ENCODE assay signal across 15 mouse cellular contexts in the genomic region with DNA sequence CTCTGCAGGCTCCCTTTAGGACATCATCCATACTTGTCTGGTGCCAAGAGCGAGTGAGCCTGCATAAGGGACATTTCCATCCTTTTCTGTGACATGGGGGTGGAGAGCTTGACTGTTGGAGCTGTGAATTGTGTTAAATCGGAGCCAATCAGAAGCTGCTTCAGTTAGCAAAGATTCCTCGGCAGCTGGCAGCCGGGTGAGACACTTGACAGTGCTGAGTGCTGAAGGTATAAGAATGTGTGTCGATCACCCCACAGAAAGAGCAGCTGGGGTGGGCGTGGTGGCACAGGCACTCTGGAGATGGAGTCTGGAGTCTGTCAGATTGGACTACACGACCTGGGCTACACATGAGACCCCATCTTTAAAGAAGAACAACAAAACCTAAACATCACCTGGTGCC. TPM values are rescaled to one million over a fixed set of nuclear protein-coding genes. Genes with fewer than 3 reads are reported as not detected.
DNase-seq lines count a peak whose midpoint lies in the region; ATAC-seq and TF ChIP-seq lines count a peak whose summit lies in the region.
"Had no signal": no experiment of that assay in that cellular context is flagged by ENCODE, and none has a peak within 500 bp of the region (broad histone marks: within the 10 kb centered on the region; RNA-seq: fewer than 3 reads in every experiment).

No protein-coding gene starts in this region.

- peaks cover 87% of the 10 kb centered on the region for H3K4me1 ChIP-seq in midbrain, embryonic 10.5 days
- H3K4me1 ChIP-seq in midbrain, embryonic 14.5 days (ENCODE audit: control insufficient read depth, insufficient read depth, low read length) = peaks cover 41% of the 10 kb centered on the region
- H3K4me1 ChIP-seq in forebrain, embryonic 14.5 days (ENCODE audit: control insufficient read depth, insufficient read depth, low read length) = peaks cover 46% of the 10 kb centered on the region

- ATAC-seq in midbrain, embryonic 14.5 days (ENCODE audit: low FRiP score, low TSS enrichment) = no peak
- ATAC-seq in forebrain, embryonic 14.5 days = peak; percentile 48
- no peak for ATAC-seq in CD4-positive, CD25-positive, alpha-beta regulatory T cell, adult 4 months
- ATAC-seq: inflammation-experienced regulatory T-cells, adult 6 months had no signal

- peaks cover 84% of the 10 kb centered on the region for H3K79me2 ChIP-seq in myocyte (ENCODE audit: control insufficient read depth, insufficient read depth)

- 77% methylated on average over 7 of the region's 7 CpGs for WGBS in midbrain, embryonic 10.5 days
- 65% methylated on average over 7 of the region's 7 CpGs for WGBS in midbrain, embryonic 14.5 days
- 54% methylated on average over 7 of the region's 7 CpGs for WGBS in forebrain, embryonic 14.5 days

- DNase-seq in heart, adult 11 months = peak; percentile 90
- no peak for DNase-seq in heart, adult 9 months (ENCODE audit: low spot score in 2 of 2)
- no peak for DNase-seq in midbrain, embryonic 10.5 days (ENCODE audit: low spot score)
- DNase-seq in midbrain, embryonic 14.5 days = no peak
- DNase-seq in forebrain, embryonic 14.5 days (ENCODE audit: low spot score) = peak; percentile 67
- DNase-seq: B cell, adult 2 months; cerebellum, adult 2 months; layer of hippocampus, postnatal 36 days; left cerebral cortex, postnatal 4 days; thymus, postnatal 14 days had no signal

- H3K4me2 ChIP-seq in midbrain, embryonic 14.5 days (ENCODE audit: low read length) = no peak overlapping the region
- H3K4me2 ChIP-seq in forebrain, embryonic 14.5 days (ENCODE audit: low read length) = no peak overlapping the region
- H3K4me2 ChIP-seq in myocyte (ENCODE audit: low read depth) = no peak overlapping the region
- H3K4me2 ChIP-seq: embryonic facial prominence, embryonic 13.5 days; liver, embryonic 11.5 days had no signal

- no peak overlapping the region for H3K4me3 ChIP-seq in midbrain, embryonic 10.5 days
- no peak overlapping the region for H3K4me3 ChIP-seq in midbrain, embryonic 14.5 days (replicated peaks; ENCODE audit: low read depth, low read length)
- H3K4me3 ChIP-seq in forebrain, embryonic 14.5 days (ENCODE audit: low read depth, low read length) = no peak overlapping the region
- no peak overlapping the region for H3K4me3 ChIP-seq in myocyte
- H3K4me3 ChIP-seq: embryonic facial prominence, embryonic 13.5 days had no signal

- no peak overlapping the region for H3ac ChIP-seq in myocyte (ENCODE audit: control insufficient read depth, insufficient read length)

- no peaks in the 10 kb centered on the region for H3K9me3 ChIP-seq in midbrain, embryonic 10.5 days (replicated peaks)
- no peaks in the 10 kb centered on the region for H3K9me3 ChIP-seq in midbrain, embryonic 14.5 days (ENCODE audit: control insufficient read depth, low read length)
- no peaks in the 10 kb centered on the region for H3K9me3 ChIP-seq in forebrain, embryonic 14.5 days (replicated peaks; ENCODE audit: control insufficient read depth, low read length)
- H3K9me3 ChIP-seq: embryonic facial prominence, embryonic 13.5 days had no signal

- H3K27me3 ChIP-seq in midbrain, embryonic 10.5 days (ENCODE audit: low read depth, poor library complexity, severe bottlenecking) = no peaks in the 10 kb centered on the region
- no peaks in the 10 kb centered on the region for H3K27me3 ChIP-seq in midbrain, embryonic 14.5 days (ENCODE audit: control insufficient read depth, insufficient read depth, low read length)
- H3K27me3 ChIP-seq in forebrain, embryonic 14.5 days (replicated peaks; ENCODE audit: control insufficient read depth, insufficient read depth, low read length) = no peaks in the 10 kb centered on the region
- no peaks in the 10 kb centered on the region for H3K27me3 ChIP-seq in myocyte (ENCODE audit: control insufficient read depth, insufficient read depth, insufficient read length)
- H3K27me3 ChIP-seq: embryonic facial prominence, embryonic 13.5 days had no signal

- no peak for TF ChIP-seq POLR2A in myocyte (IDR thresholded peaks at IDR 0.05; ENCODE audit: insufficient read length, low read depth)

- H3K36me3 ChIP-seq in midbrain, embryonic 10.5 days = peaks cover 28% of the 10 kb centered on the region
- H3K36me3 ChIP-seq in midbrain, embryonic 14.5 days (ENCODE audit: control insufficient read depth, insufficient read depth, low read length) = no peaks in the 10 kb centered on the region
- H3K36me3 ChIP-seq in forebrain, embryonic 14.5 days (ENCODE audit: control insufficient read depth, insufficient read depth, low read length) = 0 out of 2 replicates have a peak, but pooled peaks cover 3% of the 10 kb centered on the region
- H3K36me3 ChIP-seq in myocyte (ENCODE audit: control insufficient read depth, insufficient read depth) = no peaks in the 10 kb centered on the region

- peak overlapping the region; percentile 75 for H3K27ac ChIP-seq in midbrain, embryonic 10.5 days (replicated peaks)
- H3K27ac ChIP-seq in midbrain, embryonic 14.5 days (replicated peaks; ENCODE audit: low read depth, low read length) = no peak overlapping the region
- H3K27ac ChIP-seq in forebrain, embryonic 14.5 days (ENCODE audit: low read depth, low read length) = peak overlapping the region; percentile 63; the same call in 1 of the 2 replicates
- H3K27ac ChIP-seq: embryonic facial prominence, embryonic 13.5 days had no signal

- H3K9ac ChIP-seq in midbrain, embryonic 14.5 days (replicated peaks; ENCODE audit: low read length) = no peak overlapping the region
- no peak overlapping the region for H3K9ac ChIP-seq in forebrain, embryonic 14.5 days (ENCODE audit: low read length)
- H3K9ac ChIP-seq: embryonic facial prominence, embryonic 13.5 days had no signal

TF ChIP-seq in myocyte, 11 proteins besides CTCF, POLR2A, EP300 and RAD21:
- TF ChIP-seq E2F4 (IDR thresholded peaks at IDR 0.05; ENCODE audit: insufficient read depth) (no peak), SRF (IDR thresholded peaks at IDR 0.05; ENCODE audit: control insufficient read depth, insufficient read length, low read depth) (no peak), MYOG (IDR thresholded peaks at IDR 0.05; ENCODE audit: control insufficient read depth in 1 of 3, insufficient read depth in 1 of 3, insufficient read length in 2 of 3, low read depth in 2 of 3) (peak in 2 of 3 experiments; percentile 13 to 64), MYOD1 (IDR thresholded peaks at IDR 0.05; ENCODE audit: control insufficient read depth in 1 of 3, insufficient read length in 2 of 3, low read depth in 2 of 3) (peak in 2 of 3 experiments; percentile 18 to 71), TCF12 (IDR thresholded peaks at IDR 0.05; ENCODE audit: insufficient read depth, poor library complexity, severe bottlenecking) (no peak)
TF ChIP-seq in myocyte: peak in this region for 2.

RNA-seq across cellular contexts. Expression of gene Trak1, which starts 13.2 kb away (rescaled TPM):
- polyA plus RNA-seq in midbrain, embryonic 10.5 days (2016; fragmentation: Nextera tagmentation; extraction: Ambion mirVana) = 26.5 and 29.7 TPM in 2 replicates
- polyA plus RNA-seq in midbrain, embryonic 14.5 days (2014; fragmentation: Nextera tagmentation; extraction: Ambion mirVana) = 47.0 and 53.6 TPM in 2 replicates
- polyA plus RNA-seq in forebrain, embryonic 14.5 days (2014; fragmentation: Nextera tagmentation; extraction: Ambion mirVana) = 40.3 and 58.5 TPM in 2 replicates
- polyA plus RNA-seq in myocyte (2012; fragmentation: generic; extraction: Trizol) = 60.8 TPM
- polyA plus RNA-seq in CD4-positive, CD25-positive, alpha-beta regulatory T cell, adult 4 months (2017; shearing (Covaris generic)) = 10 to 100 TPM in 1 of 2 experiments, 1 to 10 TPM in 1; 8.9 to 10.7 TPM

RNA-seq across cellular contexts. Expression of gene Ulk4, which starts 33.5 kb away (rescaled TPM):
- polyA plus RNA-seq in midbrain, embryonic 10.5 days (2016; fragmentation: Nextera tagmentation; extraction: Ambion mirVana) = 147 and 155 TPM in 2 replicates
- 75.7 and 79.0 TPM in 2 replicates for polyA plus RNA-seq in midbrain, embryonic 14.5 days (2014; fragmentation: Nextera tagmentation; extraction: Ambion mirVana)
- polyA plus RNA-seq in forebrain, embryonic 14.5 days (2014; fragmentation: Nextera tagmentation; extraction: Ambion mirVana) = 105 and 131 TPM in 2 replicates
- 0.85 TPM for polyA plus RNA-seq in myocyte (2012; fragmentation: generic; extraction: Trizol)
- polyA plus RNA-seq in CD4-positive, CD25-positive, alpha-beta regulatory T cell, adult 4 months (2017; shearing (Covaris generic)) = 1 to 10 TPM; 1.5 to 6.2 TPM

Comparison
In these comparisons a context has a peak if more than half of its experiments do, and no peak if none do; other contexts are left out.
1. DNase-seq: peak in heart, adult 11 months (single experiment) and forebrain, embryonic 14.5 days (single experiment); none in heart, adult 9 months (0 of 2), midbrain, embryonic 10.5 days (single experiment) and midbrain, embryonic 14.5 days (single experiment).
2. RNA of gene Ulk4, which starts 33.5 kb away (polyA plus RNA-seq): 147 to 155 TPM in midbrain, embryonic 10.5 days, 105 to 131 TPM in forebrain, embryonic 14.5 days and 75.7 to 79.0 TPM in midbrain, embryonic 14.5 days; 1.5 to 6.2 TPM in CD4-positive, CD25-positive, alpha-beta regulatory T cell, adult 4 months and 0.85 TPM in myocyte (single experiment); every median in the first group is over 10 times any median in the second.